Mouse (Mus musculus) testis, adult 2 months (tissue): ENCODE results near the gene Klra9.
"Not testable (repeated sequence)": the region's sequence is repeated elsewhere in the genome, so short reads cannot be mapped to it uniquely, and the experiment has no call there.

Experiments used
- CTCF ChIP-seq: fragments of 200-500 bp; IDR thresholded peaks from 2 replicates; pipeline ENCODE4 v1.5.1; 2012; ENCODE audit warnings: low read depth, mild to moderate bottlenecking, inconsistent platforms, low read length, moderate library complexity; ENCODE audit not compliant: control insufficient read depth, insufficient read depth, insufficient replicate concordance
- POLR2A ChIP-seq: fragments of 200-500 bp; IDR thresholded peaks from 2 replicates; pipeline ENCODE4 v1.6.1; 2012; ENCODE audit warnings: low read depth, mild to moderate bottlenecking, inconsistent platforms, low read length, moderate library complexity; ENCODE audit not compliant: control insufficient read depth

DNA sequence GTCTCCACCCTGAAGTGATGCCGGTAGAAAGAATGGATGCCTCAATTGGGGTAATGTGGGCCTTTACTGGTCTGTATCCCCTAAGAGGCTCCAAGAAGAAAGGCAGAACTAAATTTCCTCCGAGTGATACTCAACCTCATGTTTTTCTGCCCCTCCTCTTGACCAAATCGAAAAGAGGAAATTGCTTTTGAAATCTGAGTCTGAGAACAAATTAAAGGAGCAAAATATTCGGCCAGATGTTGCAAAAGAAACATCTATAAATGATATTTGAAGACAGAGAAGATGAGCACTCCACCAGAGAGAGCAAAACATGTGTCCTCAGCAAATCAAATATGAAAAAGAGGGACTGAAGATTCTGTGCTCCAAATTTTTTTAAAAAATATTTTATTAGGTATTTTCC lies 63.1 kb downstream of the Klra9 start, which contains the start of gene Klra8:
- not testable (repeated sequence) for TF ChIP-seq POLR2A, CTCF
